11 mouse cellular contexts compared by ENCODE assay signal in the genomic region with DNA sequence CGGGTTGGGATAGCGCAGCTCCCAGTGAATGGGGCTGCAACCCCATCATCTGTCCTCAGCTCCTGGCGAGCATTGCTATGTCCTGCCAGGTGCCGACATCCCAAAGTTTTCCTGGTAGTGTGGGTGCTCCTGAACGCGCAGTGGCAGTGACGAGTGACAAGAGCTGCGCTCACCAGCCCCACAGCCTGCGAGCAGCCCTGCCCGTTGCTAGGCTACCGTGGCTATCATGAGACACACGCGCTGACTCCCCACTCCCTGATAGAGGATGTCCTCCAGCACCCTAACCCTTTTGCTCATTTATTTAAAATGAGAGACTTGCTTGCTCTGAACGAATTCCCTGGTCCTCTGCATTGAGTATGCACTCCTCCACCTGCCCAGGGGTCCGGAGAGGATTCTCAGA. TPM values are rescaled to one million over a fixed set of nuclear protein-coding genes. Genes with fewer than 3 reads are reported as not detected.
DNase-seq lines count a peak whose midpoint lies in the region; ATAC-seq and TF ChIP-seq lines count a peak whose summit lies in the region.
"Had no signal": no experiment of that assay in that cellular context is flagged by ENCODE, and none has a peak within 500 bp of the region (broad histone marks: within the 10 kb centered on the region; RNA-seq: fewer than 3 reads in every experiment).

No protein-coding gene starts in this region.

- no peaks in the 10 kb centered on the region for H3K27me3 ChIP-seq in hindbrain, postnatal 0 days (ENCODE audit: insufficient read depth, low read length)

- H3K9me3 ChIP-seq in hindbrain, postnatal 0 days (ENCODE audit: low read length): no peaks in the 10 kb centered on the region

- no peaks in the 10 kb centered on the region for H3K36me3 ChIP-seq in hindbrain, postnatal 0 days (ENCODE audit: insufficient read depth, low read length)

- 10% methylated on average over 15 of the region's 15 CpGs for WGBS in hindbrain, postnatal 0 days

- peak; percentile 84 for ATAC-seq in hindbrain, postnatal 0 days

- TF ChIP-seq CTCF in hindbrain, postnatal 0 days (IDR thresholded peaks at IDR 0.05; ENCODE audit: low read depth): no peak

- peaks cover 8% of the 10 kb centered on the region; the same call in 1 of the 2 replicates for H3K4me1 ChIP-seq in hindbrain, postnatal 0 days (ENCODE audit: insufficient read depth, low read length)

- no peak overlapping the region for H3K9ac ChIP-seq in hindbrain, postnatal 0 days (replicated peaks; ENCODE audit: low read length)
- H3K9ac ChIP-seq: liver, embryonic 14.5 days had no signal

- no peak overlapping the region for H3K27ac ChIP-seq in hindbrain, postnatal 0 days
- H3K27ac ChIP-seq: liver, embryonic 14.5 days had no signal

- DNase-seq in frontal cortex, postnatal 36 days (ENCODE audit: low spot score in 2 of 2): peak; percentile 31 to 38
- no peak for DNase-seq in frontal cortex, postnatal 25 days (ENCODE audit: low spot score in 2 of 2)
- peak; percentile 57 for DNase-seq in retina, postnatal 1 day
- DNase-seq in retina, embryonic 14.5 days (ENCODE audit: low spot score): no peak
- peak; percentile 70 for DNase-seq in hindbrain, postnatal 0 days (ENCODE audit: low spot score)
- peak; percentile 43 for DNase-seq in right cerebral cortex, postnatal 14 days
- no peak for DNase-seq in spleen, adult 18-20 months
- DNase-seq in gastrocnemius, postnatal 10 days: no peak
- DNase-seq: B cell, adult 2 months; kidney, postnatal 10 days had no signal

- peak overlapping the region; percentile 45 for H3K4me2 ChIP-seq in hindbrain, postnatal 0 days (ENCODE audit: low read depth, low read length)

- H3K4me3 ChIP-seq in hindbrain, postnatal 0 days (ENCODE audit: low read length): peak overlapping the region; percentile 14; the same call in 1 of the 2 replicates

RNA-seq across cellular contexts. Expression of a gene that starts 10.7 kb away (rescaled TPM):
- total RNA-seq in hindbrain, postnatal 0 days (2014; rRNA removed): 22.9 and 27.0 TPM in 2 replicates
- polyA plus RNA-seq in hindbrain, postnatal 0 days (2015; fragmentation: Nextera tagmentation; extraction: Ambion mirVana): 4.2 and 4.4 TPM in 2 replicates
- 100 to 1,000 TPM; 271 to 282 TPM for total RNA-seq in gastrocnemius, postnatal 10 days (2021)

Comparison
In these comparisons a context has a peak if more than half of its experiments do, and no peak if none do; other contexts are left out.
1. DNase-seq: peak in frontal cortex, postnatal 36 days (2 of 2), retina, postnatal 1 day (single experiment), hindbrain, postnatal 0 days (single experiment) and right cerebral cortex, postnatal 14 days (single experiment); none in frontal cortex, postnatal 25 days (0 of 2), retina, embryonic 14.5 days (single experiment), spleen, adult 18-20 months (0 of 2) and gastrocnemius, postnatal 10 days (single experiment).